Mouse (Mus musculus) B cell, adult 67 days (primary cell): ENCODE results near the gene Gm3854. TPM values are rescaled to one million over a fixed set of nuclear protein-coding genes. Genes with fewer than 3 reads are reported as not detected.

Source experiments
- total RNA-seq, 2 experiments: library from RNA; stranded (reverse); gene quantifications; 4 replicates each; pipeline ENCODE4 v1.2.4; 2023

Gene Gm3854
- total RNA-seq: 1 to 10 TPM in 1 of 2 experiments, under 1 TPM in 1; 0.92 to 1.2 TPM

GRCm38 (mm10) chr7:6343501-6344071 lies at the start of gene Gm3854:
Gm3854 (plus strand) TSS chr7:6343759.

DNA sequence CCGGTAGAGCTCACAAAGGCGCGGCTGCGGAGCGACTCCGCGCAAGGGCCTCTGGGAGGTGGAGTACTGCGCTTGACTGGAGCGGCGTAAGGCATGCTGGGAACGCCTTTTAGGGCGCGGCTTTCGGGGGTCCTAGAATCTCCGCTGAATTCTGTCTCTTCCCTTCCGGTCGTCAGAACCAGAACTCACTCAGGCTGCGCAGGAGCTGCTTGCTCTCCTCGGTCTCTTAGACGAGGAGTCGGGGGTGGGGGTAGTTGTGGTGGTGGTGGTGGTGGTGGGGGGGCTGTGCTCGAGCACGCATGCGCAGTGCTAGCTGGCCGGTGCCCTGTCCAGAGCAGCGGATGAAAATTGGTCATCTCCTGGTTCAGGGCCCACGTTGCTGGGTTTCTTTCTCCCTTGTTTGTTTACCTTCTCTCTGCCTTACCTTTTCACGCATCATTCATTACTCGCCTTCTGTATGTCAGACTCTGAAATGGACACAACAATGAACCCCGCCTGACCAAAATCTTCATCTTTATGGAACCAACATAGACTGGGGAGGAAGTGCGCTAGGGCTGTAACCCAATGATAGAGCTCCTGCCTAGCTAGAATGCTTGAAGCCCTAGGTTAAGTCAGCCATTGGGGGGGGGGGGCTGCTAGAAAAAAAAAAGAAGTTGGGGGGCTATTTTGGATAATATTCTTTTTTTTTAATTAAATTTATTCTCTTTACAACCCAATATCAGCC lies 12.2 kb upstream of the Gm3854 start, which contains the start of gene Zfp583:
Gene Zfp583 (minus strand): TSS at position 53 of the 724 bp plus-strand sequence.

DNA sequence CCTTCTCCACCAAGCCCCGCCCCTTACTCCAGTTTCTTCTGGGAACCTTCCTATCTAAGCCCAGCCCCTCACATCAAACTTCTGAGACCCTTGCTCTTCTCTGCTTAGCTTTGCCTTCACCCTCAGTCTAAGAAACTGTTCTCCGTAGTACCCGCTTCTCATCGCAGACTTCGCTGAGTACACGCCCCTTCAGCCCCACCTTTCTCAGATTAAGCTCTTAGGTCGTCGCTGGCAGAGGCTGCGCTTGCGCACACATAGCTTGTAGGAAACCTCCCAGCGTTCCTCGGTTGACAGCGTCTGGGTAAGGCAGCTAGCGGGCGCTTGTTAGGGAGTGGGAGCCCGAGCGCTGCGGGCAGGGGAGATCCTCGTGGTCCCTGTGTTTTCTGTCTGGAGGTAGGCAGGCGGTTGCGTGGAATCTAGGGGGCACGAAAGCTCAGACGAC lies 19.5 kb downstream of the Gm3854 start, which contains the start of gene Zfp78:
Gene Zfp78 (plus strand): TSS at position 234 of the 442 bp plus-strand sequence.

DNA sequence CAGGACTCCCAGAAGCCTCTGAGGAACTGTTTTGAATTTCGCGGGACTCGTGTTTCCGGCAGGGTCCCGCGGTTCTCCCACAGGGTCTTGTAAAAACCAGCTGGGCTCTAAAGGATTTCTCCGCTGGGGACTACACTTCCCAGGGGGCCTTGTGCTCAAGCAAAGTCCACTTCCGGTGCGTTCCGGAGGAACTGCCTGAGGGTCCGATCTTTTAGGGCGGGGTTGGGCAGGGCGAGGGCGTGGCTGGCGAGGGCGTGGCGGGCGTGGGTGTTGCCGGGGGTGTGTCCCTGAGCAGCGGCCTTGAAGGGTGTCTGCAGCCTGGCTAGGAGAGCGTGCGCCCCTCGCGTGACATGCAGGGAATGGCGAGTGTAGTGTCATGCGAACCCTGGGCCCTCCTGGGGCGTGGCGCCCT lies 39.5 kb downstream of the Gm3854 start, which contains the start of gene Zfp28:
Gene Zfp28 (plus strand): TSS at position 252 of the 412 bp plus-strand sequence.

GRCm38 (mm10) chr7:6397996-6398975 lies 54.7 kb downstream of the Gm3854 start, which contains the start of gene Smim17:
Smim17 (plus strand) TSS chr7:6398715.

Other genes with a start within 250 kb of the Gm3854 start
- 10 to 100 TPM; 39.7 to 41.2 TPM for gene Zfp787, start 187.8 kb upstream of the Gm3854 start, total RNA-seq
- 10 to 100 TPM; 28.4 TPM for gene Zfp444, start 171.5 kb upstream of the Gm3854 start, total RNA-seq
- not detected for gene Galp, start 146.7 kb upstream of the Gm3854 start, total RNA-seq
- not detected for gene Zscan5b, start 121.5 kb upstream of the Gm3854 start, total RNA-seq
- not detected for gene Epp13, start 91.0 kb upstream of the Gm3854 start, total RNA-seq
- gene Zfp667, start 57.2 kb upstream of the Gm3854 start, total RNA-seq: 1 to 10 TPM; 5.9 to 6.6 TPM
- 1 to 10 TPM; 1.2 to 1.7 TPM for gene Zfp583, start 12.5 kb upstream of the Gm3854 start, total RNA-seq
- 1 to 10 TPM; 3.6 to 4.5 TPM for gene Zfp78, start 19.5 kb downstream of the Gm3854 start, total RNA-seq
- gene Zfp28, start 39.5 kb downstream of the Gm3854 start, total RNA-seq: 1 to 10 TPM; 6.6 to 9.7 TPM
- gene Smim17, start 55.0 kb downstream of the Gm3854 start, total RNA-seq: not detected
- not detected for gene Gm20715, start 66.5 kb downstream of the Gm3854 start, total RNA-seq
- gene Olfr1344, start 94.9 kb downstream of the Gm3854 start, total RNA-seq: not detected
- gene Olfr1336, start 112.4 kb downstream of the Gm3854 start, total RNA-seq: not detected
- not detected for gene Olfr1346, start 123.3 kb downstream of the Gm3854 start, total RNA-seq
- gene Olfr5, start 143.2 kb downstream of the Gm3854 start, total RNA-seq: not detected
- not detected for gene Olfr1347, start 156.0 kb downstream of the Gm3854 start, total RNA-seq
- not detected for gene Olfr1348, start 165.0 kb downstream of the Gm3854 start, total RNA-seq
- not detected for gene Olfr1349, start 179.2 kb downstream of the Gm3854 start, total RNA-seq
- gene Olfr1350, start 221.1 kb downstream of the Gm3854 start, total RNA-seq: not detected